Mouse (Mus musculus) CH12.LX (cell line): ENCODE data around the gene S100a2. TPM values are rescaled to one million over a fixed set of nuclear protein-coding genes. Genes with fewer than 3 reads are reported as not detected.

Experiments used
- DNase-seq: peaks from one replicate; pipeline ENCODE4 v3.0.0-alpha.2; 2013; ENCODE audit errors: extremely low read depth
- H3K27ac ChIP-seq: 2 replicates; pipeline ENCODE4 v1.5.1; 2012; ENCODE audit warnings: low read depth, mild to moderate bottlenecking, control low read depth, moderate library complexity; ENCODE audit not compliant: insufficient read depth
- H3K27me3 ChIP-seq: replicated peaks from 2 replicates; pipeline ENCODE3; 2012; ENCODE audit warnings: inconsistent platforms
- H3K36me3 ChIP-seq, 2 experiments: replicated peaks in 1 of 2; 2 replicates each; pipeline versions ENCODE3 to v1.6.1; 2012; ENCODE audit warnings: inconsistent platforms in 1 of 2, low read length in 1 of 2, mild to moderate bottlenecking in 1 of 2, mixed read lengths in 1 of 2, moderate library complexity in 1 of 2; ENCODE audit not compliant: control insufficient read depth in 1 of 2, insufficient read depth in 1 of 2
- H3K4me1 ChIP-seq, 2 experiments: 2 replicates each; pipeline ENCODE4 v1.6.1; 2012; ENCODE audit warnings: inconsistent platforms in 1 of 2, moderate library complexity in 1 of 2; ENCODE audit not compliant: insufficient read depth in 2 of 2, control insufficient read depth in 1 of 2
- H3K4me2 ChIP-seq: 2 replicates; pipeline ENCODE4 v1.6.1; 2012; ENCODE audit warnings: low read depth, mild to moderate bottlenecking, control low read depth; ENCODE audit not compliant: poor library complexity, insufficient read depth, severe bottlenecking
- H3K4me3 ChIP-seq, 3 experiments: fragments of 150-350 bp in 1 of 3; sonication (generic) in 1 of 3; replicated peaks in 1 of 3; 2 replicates each; pipeline versions ENCODE3 to v1.5.1; 2011 to 2012; ENCODE audit warnings: low read depth in 2 of 3, low read length in 2 of 3, mild to moderate bottlenecking in 2 of 3, moderate library complexity in 2 of 3, control low read depth in 1 of 3, improper control_type of control experiment in 1 of 3, inconsistent platforms in 1 of 3, mixed read lengths in 1 of 3; ENCODE audit not compliant: poor library complexity in 1 of 3
- H3K79me2 ChIP-seq: replicated peaks from 2 replicates; pipeline ENCODE4 v1.6.1; 2012; ENCODE audit warnings: mild to moderate bottlenecking, moderate library complexity; ENCODE audit not compliant: control insufficient read depth, poor library complexity, insufficient read depth, severe bottlenecking; ENCODE audit errors: extremely low read depth
- H3K9ac ChIP-seq: 2 replicates; pipeline ENCODE4 v1.6.1; 2012; ENCODE audit warnings: low read depth, mild to moderate bottlenecking, control low read depth, moderate library complexity; ENCODE audit not compliant: insufficient read depth
- H3K9me3 ChIP-seq: replicated peaks from 2 replicates; pipeline ENCODE3; 2012; ENCODE audit warnings: low read length, inconsistent platforms, mixed read lengths
- BHLHE40 ChIP-seq: IDR thresholded peaks from 2 replicates; pipeline ENCODE4 v1.6.1; 2011; ENCODE audit warnings: mild to moderate bottlenecking, low read depth, low read length, improper control_type of control experiment
- CHD1 ChIP-seq: IDR thresholded peaks from 2 replicates; pipeline ENCODE4 v1.6.1; 2012; ENCODE audit warnings: low read depth, low read length, improper control_type of control experiment, inconsistent platforms
- CHD2 ChIP-seq: IDR thresholded peaks from 2 replicates; pipeline ENCODE4 v1.6.1; 2011; ENCODE audit warnings: low read length, improper control_type of control experiment
- CTCF ChIP-seq, 2 experiments: IDR thresholded peaks in 1 of 2; conservative IDR thresholded peaks in 1 of 2; 2 replicates each; pipeline ENCODE4 v1.5.1; 2011 to 2012; ENCODE audit warnings: low read depth in 2 of 2, low read length in 2 of 2, improper control_type of control experiment in 1 of 2, inconsistent platforms in 1 of 2, mild to moderate bottlenecking in 1 of 2, moderate library complexity in 1 of 2
- ELF1 ChIP-seq: IDR thresholded peaks from 2 replicates; pipeline ENCODE4 v1.6.1; 2014; ENCODE audit warnings: low read depth, mild to moderate bottlenecking, inconsistent platforms, low read length, improper control_type of control experiment
- GABPA ChIP-seq: IDR thresholded peaks from 2 replicates; pipeline ENCODE4 v1.6.1; 2012; ENCODE audit warnings: low read depth, low read length, improper control_type of control experiment, inconsistent platforms; ENCODE audit not compliant: insufficient replicate concordance
- IRF4 ChIP-seq: IDR thresholded peaks from 2 replicates; pipeline ENCODE4 v1.6.1; 2014; ENCODE audit warnings: low read depth, mild to moderate bottlenecking, inconsistent platforms, low read length, improper control_type of control experiment
- JUN ChIP-seq: IDR thresholded peaks from 2 replicates; pipeline ENCODE4 v1.6.1; 2011; ENCODE audit warnings: low read depth, mild to moderate bottlenecking, low read length, improper control_type of control experiment, moderate library complexity; ENCODE audit not compliant: insufficient read depth
- JUND ChIP-seq: conservative IDR thresholded peaks from 2 replicates; pipeline ENCODE4 v1.6.1; 2011; ENCODE audit warnings: low read depth, low read length, improper control_type of control experiment
- KAT2A ChIP-seq: IDR thresholded peaks from 2 replicates; pipeline ENCODE4 v1.6.1; 2012; ENCODE audit warnings: low read length, improper control_type of control experiment, inconsistent platforms; ENCODE audit not compliant: insufficient replicate concordance
- MAFK ChIP-seq: IDR thresholded peaks from 2 replicates; pipeline ENCODE4 v1.6.1; 2011; ENCODE audit warnings: low read length, improper control_type of control experiment; ENCODE audit not compliant: insufficient replicate concordance
- MAX ChIP-seq: IDR thresholded peaks from 2 replicates; pipeline ENCODE4 v1.6.1; 2011; ENCODE audit warnings: low read length, improper control_type of control experiment
- MAZ ChIP-seq: IDR thresholded peaks from 2 replicates; pipeline ENCODE4 v1.6.1; 2012; ENCODE audit warnings: low read depth, mild to moderate bottlenecking, inconsistent platforms, low read length, improper control_type of control experiment, moderate library complexity
- MEF2A ChIP-seq: IDR thresholded peaks from 2 replicates; pipeline ENCODE4 v1.6.1; 2014; ENCODE audit warnings: low read depth, mild to moderate bottlenecking, inconsistent platforms, low read length, improper control_type of control experiment, borderline replicate concordance
- RCOR1 ChIP-seq: conservative IDR thresholded peaks from 2 replicates; pipeline ENCODE4 v1.6.1; 2012; ENCODE audit warnings: low read depth, mild to moderate bottlenecking, inconsistent platforms, low read length, improper control_type of control experiment
- SIN3A ChIP-seq: IDR thresholded peaks from 2 replicates; pipeline ENCODE4 v1.6.1; 2012; ENCODE audit warnings: low read length, improper control_type of control experiment, inconsistent platforms
- ZC3H11A ChIP-seq: IDR thresholded peaks from 2 replicates; pipeline ENCODE4 v1.6.1; 2012; ENCODE audit warnings: low read depth, mild to moderate bottlenecking, inconsistent platforms, low read length, improper control_type of control experiment
- ZKSCAN1 ChIP-seq: IDR thresholded peaks from 2 replicates; pipeline ENCODE4 v1.6.1; 2012; ENCODE audit warnings: low read depth, inconsistent platforms, low read length, improper control_type of control experiment, borderline replicate concordance
- ZNF384 ChIP-seq: IDR thresholded peaks from 2 replicates; pipeline ENCODE4 v1.6.1; 2012; ENCODE audit warnings: low read depth, low read length, improper control_type of control experiment, inconsistent platforms
- dilution Hi-C: fragments of 300-500 bp; cut with MboI; formaldehyde crosslinking; loops from 2 replicates; pipeline ENCODE4 v1.14.3; 2020; ENCODE audit warnings: low sequenced_read_pairs; ENCODE audit not compliant: extremely low pct_unique_long_range_greater_than_20kb, extremely low pct_ligation_motif_present
- in situ Hi-C: fragments of 300-500 bp; cut with MboI; formaldehyde crosslinking; loops from 3 replicates; pipeline ENCODE4 v1.14.3; 2019; ENCODE audit warnings: low sequenced_read_pairs, low pct_ligation_motif_present, low pct_unique_long_range_greater_than_20kb, mixed read lengths
- polyA plus RNA-seq: library from polyadenylated mRNA; unstranded; fragments of >175 nt; gene quantifications from 2 replicates; pipeline ENCODE4 v1.2.1, GENCODE M21; 2012; ENCODE audit warnings: low read depth; ENCODE audit not compliant: insufficient read length
- total RNA-seq, 2 experiments: library from RNA; depleted of rRNA; stranded (reverse); fragments of 300-350 nt in 1 of 2; fragments of >200 nt in 1 of 2; gene quantifications; 2 replicates each; pipeline ENCODE4 v1.2.3; 2012 to 2014

The S100a2 gene
- total RNA-seq (2012; rRNA removed), result not detected in 2 replicates
- total RNA-seq (2014; rRNA removed), result not detected in 2 replicates
- not detected in 2 replicates for polyA plus RNA-seq

- H3K4me3 ChIP-seq, result no peak within 1 kb of the TSS
- no peaks in the 10 kb centered on the region for H3K27me3 ChIP-seq
- H3K9me3 ChIP-seq, result peaks cover 7% of the 10 kb centered on the region
- no peaks in the 10 kb centered on the region for H3K79me2 ChIP-seq
- no peak for DNase-seq
- TF ChIP-seq ZC3H11A, result no peak
- dilution Hi-C loops, result no loop called here
- H3K36me3 ChIP-seq, result no peaks in the 10 kb centered on the region
- H3K9ac ChIP-seq, result no peak within 1 kb of the TSS
- H3K4me2 ChIP-seq, result no peak within 1 kb of the TSS
- in situ Hi-C loops, result no loop called here
- no peak within 1 kb of the TSS for H3K27ac ChIP-seq
- peaks cover 17 to 36% of the 10 kb centered on the region in 2 experiments for H3K4me1 ChIP-seq
Observed at GRCm38 (mm10) chr3:90589947-90590346, at the start of gene S100a2. S100a2 (plus strand) TSS chr3:90590247.

- TF ChIP-seq MAX (no peak), IRF4 (no peak), ZNF384 (no peak), CHD2 (no peak), SIN3A (no peak), MAFK (no peak), KAT2A (no peak)
- H3K27ac ChIP-seq, result no peak overlapping the region
- no peak overlapping the region for H3K9ac ChIP-seq
- no peaks in the 10 kb centered on the region for H3K36me3 ChIP-seq
- no peak overlapping the region for H3K4me2 ChIP-seq
- H3K4me3 ChIP-seq, result no peak overlapping the region
- H3K79me2 ChIP-seq, result no peaks in the 10 kb centered on the region
- H3K9me3 ChIP-seq, result no peaks in the 10 kb centered on the region
- no peaks in the 10 kb centered on the region for H3K4me1 ChIP-seq
- in situ Hi-C loops, result no loop called here
- peaks cover 58% of the 10 kb centered on the region for H3K27me3 ChIP-seq
- DNase-seq, result no peak
- dilution Hi-C loops, result no loop called here
Observed at GRCm38 (mm10) chr3:90540904-90541303, 49.1 kb upstream of the S100a2 start.

- no peak for DNase-seq
Observed at GRCm38 (mm10) chr3:90549676-90550420, 40.2 kb upstream of the S100a2 start.

More at GRCm38 (mm10) chr3:90549676-90550420, 40.2 kb upstream of the S100a2 start:
- Histone ChIP-seq H3K9ac (no peak overlapping the region), H3K4me2 (no peak overlapping the region), H3K4me1 (no peaks in the 10 kb centered on the region), H3K27ac (no peak overlapping the region), H3K36me3 (no peaks in the 10 kb centered on the region), H3K27me3 (peaks cover 6% of the 10 kb centered on the region), H3K9me3 (no peaks in the 10 kb centered on the region), H3K79me2 (no peaks in the 10 kb centered on the region), H3K4me3 (no peak overlapping the region)
- dilution Hi-C loops, result no loop called here
- no peak for TF ChIP-seq MAZ
- no peak for TF ChIP-seq CHD1
- no peak for TF ChIP-seq JUN
- no peak for TF ChIP-seq RCOR1
- no peak for TF ChIP-seq SIN3A
- TF ChIP-seq MEF2A, result no peak
- no peak for TF ChIP-seq ELF1
- TF ChIP-seq ZKSCAN1, result no peak
- TF ChIP-seq ZNF384, result no peak
- TF ChIP-seq JUND, result no peak
- no peak for TF ChIP-seq GABPA
- TF ChIP-seq ZC3H11A, result no peak
- no peak for TF ChIP-seq BHLHE40
- no peak for TF ChIP-seq IRF4
- no peak for TF ChIP-seq CTCF (conservative IDR thresholded peaks at IDR 0.05 in 1 of 2, IDR thresholded peaks at IDR 0.05 in 1 of 2; ENCODE audit: low read depth in 2 of 2, low read length in 2 of 2)
- in situ Hi-C loops, result no loop called here
